ENCODE assay signal across 12 mouse cellular contexts in genomic region chr3:102743781-102744471, GRCm38 (mm10). TPM values are rescaled to one million over a fixed set of nuclear protein-coding genes. Genes with fewer than 3 reads are reported as not detected.
DNase-seq lines count a peak whose midpoint lies in the region; ATAC-seq lines count a peak whose summit lies in the region.
"Had no signal": no experiment of that assay in that cellular context is flagged by ENCODE, and none has a peak within 500 bp of the region (broad histone marks: within the 10 kb centered on the region; RNA-seq: fewer than 3 reads in every experiment).

No protein-coding gene starts in this region.

- H3K4me1 ChIP-seq in hindbrain, embryonic 12.5 days, result peaks cover 27% of the 10 kb centered on the region
- H3K4me1 ChIP-seq in hindbrain, embryonic 11.5 days (replicated peaks; ENCODE audit: control insufficient read depth, insufficient read depth, low read length), result 0 out of 2 replicates have a peak, but pooled peaks cover 2% of the 10 kb centered on the region
- H3K4me1 ChIP-seq in midbrain, embryonic 10.5 days, result peaks cover 41% of the 10 kb centered on the region
- peaks cover 8% of the 10 kb centered on the region for H3K4me1 ChIP-seq in midbrain, embryonic 16.5 days (ENCODE audit: control insufficient read depth, insufficient read depth, low read length)
- H3K4me1 ChIP-seq in hindbrain, embryonic 15.5 days (replicated peaks), result peaks cover 18% of the 10 kb centered on the region

- H3K27ac ChIP-seq in hindbrain, embryonic 12.5 days, result peak overlapping the region; percentile 23; the same call in 1 of the 2 replicates
- no peak overlapping the region for H3K27ac ChIP-seq in hindbrain, embryonic 11.5 days (ENCODE audit: low read depth, low read length)
- H3K27ac ChIP-seq in midbrain, embryonic 10.5 days (replicated peaks), result peak overlapping the region; percentile 76; the same call in 1 of the 2 replicates
- no peak overlapping the region for H3K27ac ChIP-seq in midbrain, embryonic 16.5 days (ENCODE audit: low read length)
- peak overlapping the region; percentile 31; the same call in 1 of the 2 replicates for H3K27ac ChIP-seq in hindbrain, embryonic 15.5 days (replicated peaks)

- H3K27me3 ChIP-seq in hindbrain, embryonic 12.5 days, result no peaks in the 10 kb centered on the region
- no peaks in the 10 kb centered on the region for H3K27me3 ChIP-seq in hindbrain, embryonic 11.5 days (ENCODE audit: control insufficient read depth, insufficient read depth, low read length)
- H3K27me3 ChIP-seq in midbrain, embryonic 10.5 days (ENCODE audit: low read depth, poor library complexity, severe bottlenecking), result no peaks in the 10 kb centered on the region
- H3K27me3 ChIP-seq in midbrain, embryonic 16.5 days (ENCODE audit: control insufficient read depth, insufficient read depth, low read depth, low read length), result no peaks in the 10 kb centered on the region
- H3K27me3 ChIP-seq in hindbrain, embryonic 15.5 days, result no peaks in the 10 kb centered on the region

- no peak overlapping the region for H3K9ac ChIP-seq in hindbrain, embryonic 12.5 days
- H3K9ac ChIP-seq in hindbrain, embryonic 11.5 days (ENCODE audit: low read depth, low read length), result no peak overlapping the region
- H3K9ac ChIP-seq in midbrain, embryonic 16.5 days (ENCODE audit: low read depth, low read length), result no peak overlapping the region
- H3K9ac ChIP-seq in hindbrain, embryonic 15.5 days, result no peak overlapping the region

- 76% methylated on average over 9 of the region's 9 CpGs for WGBS in hindbrain, embryonic 12.5 days
- 73% methylated on average over 9 of the region's 9 CpGs for WGBS in hindbrain, embryonic 11.5 days
- WGBS in midbrain, embryonic 10.5 days, result 81% methylated on average over 9 of the region's 9 CpGs
- WGBS in midbrain, embryonic 16.5 days, result 62% methylated on average over 9 of the region's 9 CpGs
- WGBS in hindbrain, embryonic 15.5 days, result 72% methylated on average over 9 of the region's 9 CpGs

- no peak for DNase-seq in hindbrain, embryonic 11.5 days (ENCODE audit: low spot score)
- DNase-seq in midbrain, embryonic 10.5 days (ENCODE audit: low spot score), result no peak
- DNase-seq in ovary, postnatal 10 days (ENCODE audit: low spot score), result no peak
- DNase-seq in cerebellum, adult 9-10 months, result no peak
- DNase-seq: adrenal gland, postnatal 36 days; cerebellum, adult 2 months; gastrocnemius, postnatal 10 days; thymus, postnatal 4 days had no signal

- ATAC-seq in hindbrain, embryonic 12.5 days (ENCODE audit: low FRiP score), result no peak
- ATAC-seq in hindbrain, embryonic 11.5 days (ENCODE audit: low FRiP score), result no peak
- ATAC-seq in midbrain, embryonic 16.5 days, result no peak
- ATAC-seq in hindbrain, embryonic 15.5 days (ENCODE audit: low FRiP score, low read depth), result no peak
- ATAC-seq: intestine, postnatal 0 days had no signal

- no peaks in the 10 kb centered on the region for H3K36me3 ChIP-seq in hindbrain, embryonic 12.5 days
- no peaks in the 10 kb centered on the region for H3K36me3 ChIP-seq in hindbrain, embryonic 11.5 days (ENCODE audit: control insufficient read depth, insufficient read depth, low read length)
- H3K36me3 ChIP-seq in midbrain, embryonic 10.5 days, result no peaks in the 10 kb centered on the region
- H3K36me3 ChIP-seq in midbrain, embryonic 16.5 days (ENCODE audit: control insufficient read depth, insufficient read depth, low read length), result no peaks in the 10 kb centered on the region
- H3K36me3 ChIP-seq in hindbrain, embryonic 15.5 days, result no peaks in the 10 kb centered on the region

- H3K4me3 ChIP-seq in hindbrain, embryonic 12.5 days, result no peak overlapping the region
- no peak overlapping the region for H3K4me3 ChIP-seq in hindbrain, embryonic 11.5 days (ENCODE audit: low read depth, low read length)
- H3K4me3 ChIP-seq in midbrain, embryonic 10.5 days, result no peak overlapping the region
- H3K4me3 ChIP-seq in midbrain, embryonic 16.5 days (ENCODE audit: low read depth, low read length), result no peak overlapping the region
- no peak overlapping the region for H3K4me3 ChIP-seq in hindbrain, embryonic 15.5 days

- H3K9me3 ChIP-seq in hindbrain, embryonic 12.5 days (replicated peaks), result no peaks in the 10 kb centered on the region
- H3K9me3 ChIP-seq in hindbrain, embryonic 11.5 days (ENCODE audit: control insufficient read depth, low read length), result no peaks in the 10 kb centered on the region
- no peaks in the 10 kb centered on the region for H3K9me3 ChIP-seq in midbrain, embryonic 10.5 days (replicated peaks)
- no peaks in the 10 kb centered on the region for H3K9me3 ChIP-seq in midbrain, embryonic 16.5 days (replicated peaks; ENCODE audit: control insufficient read depth, low read length, poor library complexity, severe bottlenecking)
- H3K9me3 ChIP-seq in hindbrain, embryonic 15.5 days, result no peaks in the 10 kb centered on the region

- H3K4me2 ChIP-seq in hindbrain, embryonic 12.5 days (replicated peaks), result no peak overlapping the region
- H3K4me2 ChIP-seq in hindbrain, embryonic 11.5 days (replicated peaks; ENCODE audit: low read depth, low read length), result no peak overlapping the region
- no peak overlapping the region for H3K4me2 ChIP-seq in midbrain, embryonic 16.5 days (ENCODE audit: low read length)
- no peak overlapping the region for H3K4me2 ChIP-seq in hindbrain, embryonic 15.5 days

RNA-seq across cellular contexts. Expression of gene Tspan2, which starts 9.6 kb away (rescaled TPM):
- polyA plus RNA-seq in hindbrain, embryonic 12.5 days (2016; fragmentation: Nextera tagmentation; extraction: Ambion mirVana), result 7.5 and 8.0 TPM in 2 replicates
- 9.5 and 9.7 TPM in 2 replicates for polyA plus RNA-seq in hindbrain, embryonic 11.5 days (2014; fragmentation: Nextera tagmentation; extraction: Ambion mirVana)
- polyA plus RNA-seq in midbrain, embryonic 10.5 days (2016; fragmentation: Nextera tagmentation; extraction: Ambion mirVana), result 9.0 and 10.5 TPM in 2 replicates
- polyA plus RNA-seq in midbrain, embryonic 16.5 days (2015; fragmentation: Nextera tagmentation; extraction: Ambion mirVana), result 11.6 and 11.8 TPM in 2 replicates
- polyA plus RNA-seq in hindbrain, embryonic 15.5 days (2015; fragmentation: Nextera tagmentation; extraction: Ambion mirVana), result 11.5 and 12.8 TPM in 2 replicates

RNA-seq across cellular contexts. Expression of gene Tshb, which starts 38.6 kb away (rescaled TPM):
- polyA plus RNA-seq in hindbrain, embryonic 12.5 days (2016; fragmentation: Nextera tagmentation; extraction: Ambion mirVana), result 0.07 and 0.17 TPM in 2 replicates
- 0.18 and 0.23 TPM in 2 replicates for polyA plus RNA-seq in hindbrain, embryonic 11.5 days (2014; fragmentation: Nextera tagmentation; extraction: Ambion mirVana)
- 0.09 and 0.12 TPM in 2 replicates for polyA plus RNA-seq in midbrain, embryonic 10.5 days (2016; fragmentation: Nextera tagmentation; extraction: Ambion mirVana)
- polyA plus RNA-seq in midbrain, embryonic 16.5 days (2015; fragmentation: Nextera tagmentation; extraction: Ambion mirVana), result 0.43 and 0.71 TPM in 2 replicates
- 0.13 and 0.64 TPM in 2 replicates for polyA plus RNA-seq in hindbrain, embryonic 15.5 days (2015; fragmentation: Nextera tagmentation; extraction: Ambion mirVana)

Comparison
In these comparisons a context has a peak if more than half of its experiments do, and no peak if none do; other contexts are left out.
1. H3K27ac ChIP-seq: peak in hindbrain, embryonic 12.5 days (single experiment), midbrain, embryonic 10.5 days (single experiment) and hindbrain, embryonic 15.5 days (single experiment); none in hindbrain, embryonic 11.5 days (single experiment) and midbrain, embryonic 16.5 days (single experiment).